Mouse (Mus musculus) gastrocnemius, postnatal 36 days (tissue): ENCODE results near the gene Plxnd1. TPM values are rescaled to one million over a fixed set of nuclear protein-coding genes. Genes with fewer than 3 reads are reported as not detected.

ENCODE experiments used
- DNase-seq, 2 experiments: peaks; one replicate each; pipeline ENCODE4 v3.0.0; 2022
- intact Hi-C: fragments of 180-260 bp; cut with DNase I; formaldehyde crosslinking; loops from one replicate; pipeline ENCODE4 v1.15.1; 2025
- total RNA-seq, 2 experiments: library from RNA; stranded (reverse); gene quantifications; 2 replicates each; pipeline ENCODE4 v1.2.3; 2021

The Plxnd1 gene
- total RNA-seq, 2 experiments from 2014 or later, result 19.0 to 21.8 TPM

GRCm38 (mm10) chr6:115986472-115987095 lies 8.2 kb downstream of the Plxnd1 start:
- DNase-seq, result no peak
- intact Hi-C loops, result no loop called here

- no peak for DNase-seq
- intact Hi-C loops, result no loop called here
These were observed 9.2 kb downstream of the Plxnd1 start for GRCm38 (mm10) chr6:115985622-115986021.

DNA sequence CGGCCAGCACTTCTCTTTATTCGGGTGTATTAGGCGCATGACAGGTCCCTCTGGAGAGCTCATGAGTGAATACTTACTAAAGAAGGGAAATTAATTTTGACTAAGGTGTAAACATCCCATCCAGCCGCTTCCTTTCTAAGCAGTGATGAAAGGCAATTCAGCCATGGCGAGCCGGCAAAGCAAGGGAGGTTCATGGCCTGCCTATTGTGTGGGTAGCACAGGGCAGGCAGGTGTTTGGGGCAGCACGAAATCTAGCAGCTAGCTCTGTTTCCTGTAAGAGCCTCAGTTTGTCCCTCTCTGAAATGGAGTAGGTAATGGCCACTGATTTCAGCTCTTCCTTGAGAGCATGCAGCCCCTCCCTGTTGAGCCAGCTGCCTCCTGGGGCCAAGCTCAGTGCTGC lies 10.2 kb downstream of the Plxnd1 start:
- intact Hi-C loops, result no loop called here
- DNase-seq, result no peak

DNA sequence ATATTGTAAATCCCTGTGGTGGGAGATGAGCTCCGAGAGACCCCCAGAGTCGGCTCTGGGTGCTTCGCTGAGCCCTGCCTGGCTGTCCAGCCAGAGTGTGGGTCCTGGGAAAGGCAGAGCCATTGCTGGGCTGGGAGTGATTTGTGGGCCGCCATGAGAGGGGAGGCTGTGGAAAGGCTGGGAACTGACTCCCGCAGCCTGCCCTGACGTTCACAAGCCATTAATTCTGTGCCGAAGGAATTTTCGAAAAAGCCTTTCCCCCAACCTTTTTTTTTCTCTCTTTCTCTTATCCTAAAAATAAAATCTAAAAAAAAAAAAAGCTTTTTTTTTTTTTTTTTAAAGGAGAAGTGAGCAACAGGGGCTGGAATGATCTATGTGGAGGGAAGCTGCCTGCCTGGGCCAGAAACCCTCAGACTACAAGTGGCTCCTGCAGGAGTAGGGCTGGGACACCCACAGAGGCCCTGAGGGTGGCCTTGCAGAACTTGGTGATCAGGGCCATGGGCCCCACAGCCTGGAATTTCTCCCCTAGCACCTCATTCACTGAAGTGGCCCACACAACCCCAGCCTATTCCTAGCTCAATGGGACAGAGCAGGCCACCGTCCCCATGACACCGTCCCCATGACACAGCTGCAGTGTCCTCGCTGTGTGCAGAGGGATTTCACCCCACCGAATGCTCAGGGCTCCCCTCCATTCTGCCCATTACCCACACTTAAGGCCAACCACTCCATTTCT lies 11.3 kb downstream of the Plxnd1 start:
- DNase-seq, result no peak
- intact Hi-C loops, result no loop called here

DNA sequence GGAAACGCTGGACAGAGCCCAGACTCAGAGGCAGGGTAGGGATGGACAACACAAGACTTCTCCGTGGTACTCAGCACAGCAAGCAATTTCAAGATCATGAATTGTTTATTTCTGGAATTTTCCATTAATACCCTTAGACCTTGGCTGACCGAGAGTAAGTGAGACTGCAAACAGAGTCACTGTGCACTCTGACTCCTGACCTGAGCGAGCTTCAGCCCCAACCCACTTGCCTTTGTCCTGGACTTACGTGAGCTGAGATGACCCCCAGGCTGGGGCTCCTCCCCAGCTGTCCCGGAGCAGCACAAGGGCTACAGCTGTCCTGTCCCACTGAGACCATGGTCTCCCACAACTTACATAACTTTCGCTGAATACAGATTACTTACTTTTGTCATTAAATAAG lies 11.9 kb downstream of the Plxnd1 start:
- intact Hi-C loops, result no loop called here
- DNase-seq, result no peak

- no peak for DNase-seq
- intact Hi-C loops, result no loop called here
These were observed 16.2 kb downstream of the Plxnd1 start for GRCm38 (mm10) chr6:115978596-115978995.

- intact Hi-C loops, result no loop called here
- no peak for DNase-seq
These were observed 17.0 kb downstream of the Plxnd1 start for GRCm38 (mm10) chr6:115977810-115978209.

GRCm38 (mm10) chr6:115975606-115976005 lies 19.2 kb downstream of the Plxnd1 start:
- no peak for DNase-seq
- intact Hi-C loops, result no loop called here

DNA sequence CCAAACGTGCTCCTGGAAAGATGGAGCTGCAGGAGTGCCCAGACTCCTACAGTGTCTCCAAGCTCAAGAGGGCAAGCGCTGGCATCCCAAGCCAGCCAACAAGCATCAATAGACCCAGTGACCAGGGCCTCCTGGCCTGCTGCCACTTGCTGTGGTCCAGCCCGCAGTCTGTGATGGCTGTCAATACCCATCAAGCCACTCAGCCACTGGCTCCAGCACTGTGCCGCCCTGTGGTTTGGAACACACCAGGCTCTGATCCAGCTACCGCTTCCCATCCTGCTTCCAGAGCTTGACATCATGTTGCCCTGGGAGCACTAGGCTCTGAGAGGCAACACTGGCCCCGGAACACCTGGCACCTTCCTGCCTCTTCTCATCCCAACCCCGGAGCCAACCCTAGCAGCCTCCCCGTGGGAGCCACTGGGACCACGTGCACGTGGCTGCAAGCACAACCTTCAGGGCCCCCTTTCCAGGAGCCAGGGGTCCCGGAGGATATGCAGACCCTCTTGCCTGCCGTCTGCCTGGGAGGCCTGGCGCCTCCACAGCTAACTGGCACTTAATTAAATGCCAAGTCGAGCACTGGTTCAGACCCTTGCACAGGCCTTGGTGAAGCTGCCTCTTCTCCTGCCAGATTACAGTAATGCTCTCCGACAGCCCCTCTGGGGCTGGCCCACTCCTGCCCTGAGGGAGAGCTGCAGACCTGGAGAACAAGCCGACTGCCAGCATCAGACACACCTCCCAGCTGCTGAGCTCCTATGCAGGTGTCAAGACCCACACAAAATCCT lies 20.7 kb downstream of the Plxnd1 start:
- DNase-seq, result no peak
- intact Hi-C loops, result no loop called here

DNA sequence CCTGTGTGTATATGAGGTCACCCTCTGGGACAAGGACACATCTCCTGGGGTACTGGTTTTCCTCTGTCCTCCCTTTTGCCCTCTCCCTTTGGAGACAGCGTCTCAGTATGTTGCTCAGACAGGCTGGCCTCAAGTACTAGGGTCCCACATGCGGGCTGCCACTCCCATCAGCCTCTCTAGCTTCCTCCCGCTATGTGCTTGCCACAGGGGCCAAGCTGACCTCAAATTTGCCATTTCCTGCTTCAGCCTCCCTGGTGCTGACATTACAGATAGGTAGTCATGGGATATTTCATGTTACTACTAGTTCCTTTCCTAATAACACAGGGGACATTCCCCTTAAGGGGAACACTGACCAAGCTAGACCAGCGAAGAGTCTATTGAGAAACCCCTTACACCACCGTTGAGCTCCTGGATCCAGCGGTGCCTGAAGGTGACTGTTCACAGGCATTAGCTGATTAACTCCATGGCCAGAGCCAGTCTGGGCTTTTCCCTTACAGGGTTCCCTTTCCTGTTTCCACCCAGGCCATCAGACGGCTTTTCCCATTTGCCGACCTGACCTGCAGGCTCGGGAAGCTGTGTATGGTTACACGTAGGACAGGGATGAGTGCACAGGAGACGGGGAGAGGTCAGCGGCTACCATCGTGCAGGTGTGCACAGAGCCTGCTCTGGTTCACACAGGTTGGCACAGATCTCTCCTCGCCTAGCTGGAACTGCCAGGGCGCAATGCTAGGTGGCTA lies 21.5 kb downstream of the Plxnd1 start:
- intact Hi-C loops, result no loop called here
- DNase-seq, result no peak

DNA sequence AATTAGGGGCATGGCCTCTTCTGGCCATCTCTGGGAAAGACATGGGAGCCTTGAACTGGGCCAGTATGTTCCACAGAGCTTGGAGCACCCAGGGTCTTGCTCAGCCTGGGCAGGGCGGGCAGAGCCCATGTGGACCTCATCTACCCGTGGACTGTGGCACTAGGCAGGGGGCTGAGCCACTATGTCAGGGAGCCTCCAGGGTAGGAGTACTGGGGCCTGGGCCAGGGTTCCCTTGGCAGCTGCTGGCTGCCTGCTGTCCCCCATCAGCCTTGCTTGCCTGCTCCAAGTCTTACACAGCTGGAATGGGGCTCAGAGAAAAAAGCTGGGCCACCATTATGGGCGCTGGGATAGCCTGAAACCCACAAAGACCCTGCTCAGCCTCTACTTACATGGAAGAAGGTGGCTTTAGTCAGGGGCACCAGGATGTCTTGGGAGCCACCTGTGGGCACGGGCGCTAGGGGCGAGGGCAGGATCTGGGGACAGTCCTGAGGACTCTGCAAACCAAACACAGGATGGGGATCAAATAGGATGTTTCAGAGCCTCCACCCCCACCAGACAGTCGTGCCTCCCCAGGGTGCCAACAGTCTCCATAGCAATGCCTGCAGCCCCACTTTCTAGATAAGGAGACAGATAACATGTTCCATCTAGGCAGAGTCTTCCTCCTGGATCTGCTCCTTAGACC lies 22.6 kb downstream of the Plxnd1 start:
- intact Hi-C loops, result no loop called here
- no peak for DNase-seq

GRCm38 (mm10) chr6:115971273-115972060 lies 23.3 kb downstream of the Plxnd1 start:
- no peak for DNase-seq
- intact Hi-C loops, result no loop called here

- DNase-seq, result no peak
- intact Hi-C loops, result no loop called here
These were observed 24.9 kb downstream of the Plxnd1 start for GRCm38 (mm10) chr6:115969952-115970351.

- DNase-seq, result no peak
- intact Hi-C loops, result no loop called here
These were observed 25.7 kb downstream of the Plxnd1 start for GRCm38 (mm10) chr6:115969103-115969502.

GRCm38 (mm10) chr6:115968700-115969099 lies 26.1 kb downstream of the Plxnd1 start:
- intact Hi-C loops, result no loop called here

DNA sequence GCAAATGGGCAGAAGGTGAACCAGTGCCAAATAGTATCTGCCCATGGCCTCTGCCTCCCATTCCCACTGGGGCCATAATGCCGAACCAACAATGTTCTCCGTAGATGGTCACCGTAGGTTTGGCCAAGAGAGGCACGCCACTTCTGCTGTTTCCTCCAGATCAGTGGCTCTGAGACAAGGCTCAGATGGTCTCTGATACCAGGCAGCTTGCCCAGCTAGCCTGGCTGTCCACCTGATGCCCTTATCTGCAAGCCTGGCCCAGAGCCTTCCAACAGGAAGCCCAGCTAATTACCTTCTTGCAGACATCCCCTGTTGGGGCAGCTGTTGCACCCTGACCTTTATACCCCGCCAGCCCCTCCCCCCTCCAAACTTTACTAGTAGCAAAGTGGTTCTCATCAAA lies 26.7 kb downstream of the Plxnd1 start:
- intact Hi-C loops, result no loop called here
- no peak for DNase-seq

More at GRCm38 (mm10) chr6:115968700-115969099, 26.1 kb downstream of the Plxnd1 start:
- DNase-seq, result no peak

- intact Hi-C loops, result no loop called here
- no peak for DNase-seq
These were observed 27.4 kb downstream of the Plxnd1 start for GRCm38 (mm10) chr6:115967291-115967880.

GRCm38 (mm10) chr6:115966227-115966966 lies 28.4 kb downstream of the Plxnd1 start:
- DNase-seq, result no peak
- intact Hi-C loops, result no loop called here
